Mouse (Mus musculus) thymus, adult 18-20 months (tissue): Measurements from ENCODE around the gene Ankrd27.
A peak's percentile ranks its signal among the peaks of the same experiment; 100 is the strongest.

Source experiments
- DNase-seq, 2 experiments: peaks; one replicate each; pipeline ENCODE4 v3.0.0; 2022; ENCODE audit warnings: mixed read lengths in 2 of 2

The Ankrd27 gene

GRCm38 (mm10) chr7:35584068-35584785 is 1.8 kb upstream of the Ankrd27 start:
- DNase-seq, result no peak

GRCm38 (mm10) chr7:35584786-35585190 is 1.3 kb upstream of the Ankrd27 start:
- DNase-seq, result peak in 1 of 2 experiments; percentile 16

GRCm38 (mm10) chr7:35585191-35586054 is 621 bp upstream of the Ankrd27 start, which contains the start of gene Rgs9bp:
Rgs9bp (minus strand) TSS chr7:35585582.
- DNase-seq, result peak; percentile 39

- DNase-seq, result peak in 1 of 2 experiments; percentile 11
These were observed 932 bp downstream of the Ankrd27 start for GRCm38 (mm10) chr7:35586906-35587445.

- DNase-seq, result no peak
These were observed 1.7 kb downstream of the Ankrd27 start for GRCm38 (mm10) chr7:35587728-35588127.

GRCm38 (mm10) chr7:35588680-35589428 is 2.8 kb downstream of the Ankrd27 start:
- DNase-seq, result no peak

- DNase-seq, result no peak
These were observed 3.4 kb downstream of the Ankrd27 start for GRCm38 (mm10) chr7:35589485-35589884.

- DNase-seq, result no peak
These were observed 4.7 kb downstream of the Ankrd27 start for GRCm38 (mm10) chr7:35590731-35591191.

GRCm38 (mm10) chr7:35594311-35594710 is 8.3 kb downstream of the Ankrd27 start:
- no peak for DNase-seq

- no peak for DNase-seq
These were observed 13.4 kb downstream of the Ankrd27 start for GRCm38 (mm10) chr7:35599492-35599891.

- no peak for DNase-seq
These were observed 14.0 kb downstream of the Ankrd27 start for GRCm38 (mm10) chr7:35600031-35600430.

- DNase-seq, result no peak
These were observed 15.1 kb downstream of the Ankrd27 start for GRCm38 (mm10) chr7:35601106-35601505.

- no peak for DNase-seq
These were observed 16.7 kb downstream of the Ankrd27 start for GRCm38 (mm10) chr7:35602766-35603165.

GRCm38 (mm10) chr7:35606816-35607215 is 20.8 kb downstream of the Ankrd27 start:
- no peak for DNase-seq

GRCm38 (mm10) chr7:35609245-35609644 is 23.2 kb downstream of the Ankrd27 start:
- DNase-seq, result no peak

- no peak for DNase-seq
These were observed 31.5 kb downstream of the Ankrd27 start for GRCm38 (mm10) chr7:35617513-35617912.

- no peak for DNase-seq
These were observed 36.6 kb downstream of the Ankrd27 start for GRCm38 (mm10) chr7:35622626-35623025.

GRCm38 (mm10) chr7:35626038-35626437 is 40.0 kb downstream of the Ankrd27 start:
- no peak for DNase-seq

GRCm38 (mm10) chr7:35627371-35627770 is 41.3 kb downstream of the Ankrd27 start:
- no peak for DNase-seq

GRCm38 (mm10) chr7:35628496-35628895 is 42.5 kb downstream of the Ankrd27 start:
- DNase-seq, result no peak

GRCm38 (mm10) chr7:35636229-35636628 is 50.2 kb downstream of the Ankrd27 start:
- DNase-seq, result no peak

- no peak for DNase-seq
These were observed 50.8 kb downstream of the Ankrd27 start for GRCm38 (mm10) chr7:35636874-35637273.

GRCm38 (mm10) chr7:35640072-35640471 is 54.0 kb downstream of the Ankrd27 start:
- no peak for DNase-seq
